Mouse (Mus musculus) C2C12 (cell line): ENCODE data around the gene Tkfc. TPM values are rescaled to one million over a fixed set of nuclear protein-coding genes. Genes with fewer than 3 reads are reported as not detected.

ENCODE experiments used
- H3K27me3 ChIP-seq: one replicate; pipeline ENCODE4 v1.6.1; 2011; ENCODE audit not compliant: control insufficient read depth, insufficient read depth, insufficient read length
- H3K36me3 ChIP-seq: one replicate; pipeline ENCODE4 v1.6.1; 2011; ENCODE audit not compliant: control insufficient read depth, insufficient read depth
- H3K4me3 ChIP-seq: one replicate; pipeline ENCODE4 v1.5.1; 2011; ENCODE audit warnings: mild to moderate bottlenecking, control low read depth; ENCODE audit not compliant: poor library complexity, insufficient read depth, severe bottlenecking
- H3K79me2 ChIP-seq: one replicate; pipeline ENCODE4 v1.6.1; 2011; ENCODE audit not compliant: control insufficient read depth, insufficient read depth
- H3K79me3 ChIP-seq: one replicate; pipeline ENCODE4 v1.6.1; 2011; ENCODE audit warnings: low read depth, control low read depth
- H3ac ChIP-seq: one replicate; pipeline ENCODE3; 2011; ENCODE audit warnings: low read depth; ENCODE audit not compliant: control insufficient read depth, insufficient read length
- CEBPB ChIP-seq: IDR thresholded peaks from one replicate; pipeline ENCODE4 v1.6.1; 2011; ENCODE audit warnings: low read depth, mild to moderate bottlenecking, control low read depth, moderate library complexity
- CTCF ChIP-seq: IDR thresholded peaks from one replicate; pipeline ENCODE4 v1.5.1; 2011; ENCODE audit not compliant: control insufficient read depth, insufficient read depth, insufficient read length
- FOSL1 ChIP-seq: IDR thresholded peaks from one replicate; pipeline ENCODE4 v1.8.0; 2011; ENCODE audit warnings: mild to moderate bottlenecking, low read length; ENCODE audit not compliant: poor library complexity, insufficient read depth, severe bottlenecking
- MAX ChIP-seq: IDR thresholded peaks from one replicate; pipeline ENCODE4 v1.6.1; 2011; ENCODE audit warnings: mild to moderate bottlenecking, control low read depth
- MYOD1 ChIP-seq: IDR thresholded peaks from one replicate; pipeline ENCODE4 v1.6.1; 2011; ENCODE audit warnings: low read depth; ENCODE audit not compliant: control insufficient read depth, insufficient read length
- MYOG ChIP-seq: IDR thresholded peaks from one replicate; pipeline ENCODE4 v1.6.1; 2011; ENCODE audit not compliant: control insufficient read depth, insufficient read length; ENCODE audit errors: extremely low read depth
- USF1 ChIP-seq: IDR thresholded peaks from one replicate; pipeline ENCODE4 v1.6.1; 2011; ENCODE audit warnings: low read depth, mild to moderate bottlenecking, control low read depth, moderate library complexity
- long read RNA-seq, 2 experiments: library from polyadenylated mRNA; unstranded; transcript quantifications; one replicate each; pipeline ENCODE4 v2.0.0; 2019 to 2020
- polyA plus RNA-seq: library from polyadenylated mRNA; unstranded; fragments of >200 nt; fragmentation: generic; extraction: Trizol; gene quantifications from one replicate; pipeline ENCODE4 v1.2.1, GENCODE M21; 2012; ENCODE audit warnings: missing spikeins

The Tkfc gene
- polyA plus RNA-seq = 15.7 TPM
- long read RNA-seq, experiment 1, partial matches to known transcripts = 0 of 3 reads
- long read RNA-seq, experiment 1, other reads (novel, unspliced or antisense) = 3 of 3 reads
- long read RNA-seq, experiment 2, transcript Tkfc-206 (18 exons, 2,437 nt) = major isoform, 5 of 21 reads
- long read RNA-seq, experiment 2, partial matches to known transcripts = 0 of 21 reads
- long read RNA-seq, experiment 2, other reads (novel, unspliced or antisense) = 15 of 21 reads

- peaks cover 42% of the 10 kb centered on the region for H3K36me3 ChIP-seq
- peaks cover 49% of the 10 kb centered on the region for H3K79me3 ChIP-seq
- no peak for TF ChIP-seq USF1
- peak; percentile 91 for TF ChIP-seq MAX
- TF ChIP-seq CTCF = peak; percentile 58
- TF ChIP-seq MYOD1 = no peak
- H3ac ChIP-seq = peak within 1 kb of the TSS; percentile 98
- peaks cover 56% of the 10 kb centered on the region for H3K79me2 ChIP-seq
- H3K4me3 ChIP-seq = peak within 1 kb of the TSS; percentile 97
- no peaks in the 10 kb centered on the region for H3K27me3 ChIP-seq
Observed at GRCm38 (mm10) chr19:10605293-10605900, at the start of gene Tkfc, which contains the start of gene Ddb1. Gene Tkfc, minus strand, starts transcription at chr19:10605654. Gene Ddb1, plus strand, starts transcription at chr19:10605327.

GRCm38 (mm10) chr19:10648156-10648555, 42.7 kb upstream of the Tkfc start:
- no peak for TF ChIP-seq MYOD1

GRCm38 (mm10) chr19:10645616-10646015, 40.2 kb upstream of the Tkfc start:
- TF ChIP-seq CEBPB (no peak), FOSL1 (no peak), USF1 (no peak), MYOD1 (no peak), CTCF (no peak), MYOG (no peak), MAX (no peak)
- Histone ChIP-seq H3K27me3 (no peaks in the 10 kb centered on the region), H3K4me3 (no peak overlapping the region), H3ac (no peak overlapping the region), H3K36me3 (no peaks in the 10 kb centered on the region), H3K79me3 (no peaks in the 10 kb centered on the region), H3K79me2 (no peaks in the 10 kb centered on the region)

More at GRCm38 (mm10) chr19:10648156-10648555, 42.7 kb upstream of the Tkfc start:
- H3K79me3 ChIP-seq = no peaks in the 10 kb centered on the region
- H3K27me3 ChIP-seq = no peaks in the 10 kb centered on the region
- no peak overlapping the region for H3K4me3 ChIP-seq
- no peaks in the 10 kb centered on the region for H3K36me3 ChIP-seq
- no peak overlapping the region for H3ac ChIP-seq
- H3K79me2 ChIP-seq = no peaks in the 10 kb centered on the region

- Histone ChIP-seq H3K36me3 (no peaks in the 10 kb centered on the region), H3K27me3 (no peaks in the 10 kb centered on the region), H3K4me3 (no peak overlapping the region), H3ac (no peak overlapping the region), H3K79me2 (no peaks in the 10 kb centered on the region), H3K79me3 (no peaks in the 10 kb centered on the region)
- TF ChIP-seq MYOD1 (peak; percentile 29), MYOG (no peak)
Observed at GRCm38 (mm10) chr19:10640589-10641378, 35.3 kb upstream of the Tkfc start.

- Histone ChIP-seq H3K79me2 (no peaks in the 10 kb centered on the region), H3K4me3 (no peak overlapping the region), H3K27me3 (no peaks in the 10 kb centered on the region), H3ac (no peak overlapping the region), H3K36me3 (no peaks in the 10 kb centered on the region), H3K79me3 (no peaks in the 10 kb centered on the region)
- TF ChIP-seq MYOG (no peak), CTCF (no peak), MAX (no peak), CEBPB (no peak), MYOD1 (no peak), FOSL1 (no peak), USF1 (no peak)
Observed at GRCm38 (mm10) chr19:10640080-10640479, 34.6 kb upstream of the Tkfc start.

- Histone ChIP-seq H3K79me3 (no peaks in the 10 kb centered on the region), H3K36me3 (peaks cover 10% of the 10 kb centered on the region), H3K27me3 (no peaks in the 10 kb centered on the region), H3K79me2 (no peaks in the 10 kb centered on the region), H3K4me3 (no peak overlapping the region), H3ac (no peak overlapping the region)
- no peak for TF ChIP-seq CTCF
- no peak for TF ChIP-seq FOSL1
- no peak for TF ChIP-seq CEBPB
- TF ChIP-seq MYOD1 = no peak
- TF ChIP-seq MAX = no peak
- no peak for TF ChIP-seq MYOG
- TF ChIP-seq USF1 = no peak
Observed at GRCm38 (mm10) chr19:10637840-10638239, 32.4 kb upstream of the Tkfc start.
